Mouse (Mus musculus): Measurements from ENCODE around the gene Vsir. TPM values are rescaled to one million over a fixed set of nuclear protein-coding genes. Genes with fewer than 3 reads are reported as not detected.

The Vsir gene
- polyA plus RNA-seq, 1 experiment from 2014 or later: 1.9 TPM

GRCm38 (mm10) chr10:60373937-60374578 lies 27.4 kb downstream of the Vsir start:
- H3K27ac ChIP-seq (replicated peaks): peak overlapping the region; percentile 59
- no peak overlapping the region for H3K4me3 ChIP-seq
- H3K36me3 ChIP-seq: no peaks in the 10 kb centered on the region
- DNase-seq (ENCODE audit: low spot score): peak; percentile 28
- H3K9me3 ChIP-seq (replicated peaks): no peaks in the 10 kb centered on the region
- peaks cover 7% of the 10 kb centered on the region for H3K4me1 ChIP-seq
- no peaks in the 10 kb centered on the region for H3K27me3 ChIP-seq (ENCODE audit: low read depth, poor library complexity, severe bottlenecking)
- 69% methylated on average over 8 of the region's 8 CpGs for WGBS

GRCm38 (mm10) chr10:60376704-60377103 lies 30.1 kb downstream of the Vsir start:
- H3K4me1 ChIP-seq: peaks cover 7% of the 10 kb centered on the region
- no peak overlapping the region for H3K27ac ChIP-seq (replicated peaks)
- no peak for DNase-seq (ENCODE audit: low spot score)
- H3K27me3 ChIP-seq (ENCODE audit: low read depth, poor library complexity, severe bottlenecking): no peaks in the 10 kb centered on the region
- no peak overlapping the region for H3K4me3 ChIP-seq
- 91% methylated on average over 16 of the region's 16 CpGs for WGBS
- no peaks in the 10 kb centered on the region for H3K9me3 ChIP-seq (replicated peaks)
- no peaks in the 10 kb centered on the region for H3K36me3 ChIP-seq

DNA sequence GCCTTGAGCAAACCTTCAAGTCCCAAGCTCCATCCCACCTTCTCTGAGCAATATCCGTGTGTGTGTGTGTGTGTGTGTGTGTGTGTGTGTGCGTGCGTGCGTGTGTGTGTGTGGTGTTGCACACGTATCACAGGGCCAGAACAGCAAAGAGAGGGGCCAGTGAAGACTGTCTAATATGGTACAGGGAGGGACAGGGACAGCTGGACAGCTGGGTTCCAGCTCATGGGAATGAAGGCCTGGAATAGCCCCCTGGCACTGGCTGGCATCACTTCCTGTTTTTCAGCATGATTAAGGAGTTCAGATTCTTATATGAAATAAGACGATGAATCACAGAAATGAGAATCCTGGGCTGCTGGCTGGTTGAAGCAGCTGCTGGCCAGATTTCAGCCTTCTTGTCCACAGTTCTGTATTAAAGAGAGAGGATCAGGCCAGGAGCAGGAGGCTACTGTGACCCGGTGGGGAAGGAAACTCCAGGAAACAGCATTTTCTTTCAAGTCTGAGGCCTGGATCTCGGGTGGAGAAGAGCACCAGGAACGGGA lies 32.8 kb downstream of the Vsir start:
- Histone ChIP-seq H3K27me3 (ENCODE audit: low read depth, poor library complexity, severe bottlenecking) (no peaks in the 10 kb centered on the region), H3K36me3 (no peaks in the 10 kb centered on the region), H3K4me1 (no peaks in the 10 kb centered on the region), H3K4me3 (no peak overlapping the region), H3K27ac (replicated peaks) (no peak overlapping the region), H3K9me3 (replicated peaks) (no peaks in the 10 kb centered on the region)
- DNase-seq (ENCODE audit: low spot score): no peak
- 76% methylated on average over 9 of the region's 9 CpGs for WGBS

- H3K4me3 ChIP-seq: no peak overlapping the region
- no peaks in the 10 kb centered on the region for H3K9me3 ChIP-seq (replicated peaks)
- DNase-seq (ENCODE audit: low spot score): no peak
- H3K27ac ChIP-seq (replicated peaks): no peak overlapping the region
- H3K27me3 ChIP-seq (ENCODE audit: low read depth, poor library complexity, severe bottlenecking): no peaks in the 10 kb centered on the region
- no peaks in the 10 kb centered on the region for H3K36me3 ChIP-seq
- no peaks in the 10 kb centered on the region for H3K4me1 ChIP-seq
- 76% methylated on average over 3 of the region's 3 CpGs for WGBS
Observed at GRCm38 (mm10) chr10:60380229-60380628, 33.6 kb downstream of the Vsir start.

- DNase-seq (ENCODE audit: low spot score): no peak
- Histone ChIP-seq H3K4me3 (no peak overlapping the region), H3K4me1 (no peaks in the 10 kb centered on the region), H3K9me3 (replicated peaks) (no peaks in the 10 kb centered on the region), H3K27ac (replicated peaks) (no peak overlapping the region; the same call in 1 of the 2 replicates), H3K27me3 (ENCODE audit: low read depth, poor library complexity, severe bottlenecking) (no peaks in the 10 kb centered on the region), H3K36me3 (no peaks in the 10 kb centered on the region)
- 73% methylated on average over 10 of the region's 10 CpGs for WGBS
Observed at GRCm38 (mm10) chr10:60381142-60381925, 34.7 kb downstream of the Vsir start.

DNA sequence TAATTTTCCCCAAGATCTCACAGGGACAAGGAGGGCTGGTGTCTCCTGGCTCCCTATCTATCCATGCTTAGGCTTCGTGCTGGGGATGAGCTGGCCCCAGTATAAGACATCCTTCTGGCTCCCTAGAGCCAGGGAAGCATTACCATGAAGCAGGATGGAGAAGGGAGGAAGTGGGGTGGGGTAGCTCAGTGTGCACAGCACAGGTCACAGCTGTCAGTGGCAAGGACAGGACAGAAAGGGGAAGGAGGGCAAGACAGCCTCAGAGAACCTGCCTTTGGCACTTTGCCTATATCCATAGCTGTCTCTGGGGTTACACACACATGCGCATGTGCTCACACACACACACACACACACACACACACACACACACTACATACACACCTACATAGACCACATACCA lies 41.7 kb downstream of the Vsir start:
- 93% methylated on average over 2 of the region's 2 CpGs for WGBS
- Histone ChIP-seq H3K27ac (replicated peaks) (no peak overlapping the region), H3K36me3 (no peaks in the 10 kb centered on the region), H3K4me3 (no peak overlapping the region), H3K4me1 (peaks cover 22% of the 10 kb centered on the region), H3K27me3 (ENCODE audit: low read depth, poor library complexity, severe bottlenecking) (no peaks in the 10 kb centered on the region), H3K9me3 (replicated peaks) (no peaks in the 10 kb centered on the region)
- DNase-seq (ENCODE audit: low spot score): no peak

- no peak for DNase-seq (ENCODE audit: low spot score)
- 73% methylated on average over 9 of the region's 9 CpGs for WGBS
- peaks cover 22% of the 10 kb centered on the region for H3K4me1 ChIP-seq
- no peak overlapping the region for H3K4me3 ChIP-seq
- H3K27me3 ChIP-seq (ENCODE audit: low read depth, poor library complexity, severe bottlenecking): no peaks in the 10 kb centered on the region
- H3K9me3 ChIP-seq (replicated peaks): no peaks in the 10 kb centered on the region
- no peaks in the 10 kb centered on the region for H3K36me3 ChIP-seq
- H3K27ac ChIP-seq (replicated peaks): no peak overlapping the region
Observed at GRCm38 (mm10) chr10:60389447-60389865, 42.8 kb downstream of the Vsir start.

GRCm38 (mm10) chr10:60390177-60390903 lies 43.7 kb downstream of the Vsir start:
- no peak for DNase-seq (ENCODE audit: low spot score)
- Histone ChIP-seq H3K27me3 (ENCODE audit: low read depth, poor library complexity, severe bottlenecking) (no peaks in the 10 kb centered on the region), H3K27ac (replicated peaks) (peak overlapping the region; percentile 67), H3K9me3 (replicated peaks) (no peaks in the 10 kb centered on the region), H3K36me3 (no peaks in the 10 kb centered on the region), H3K4me1 (peaks cover 22% of the 10 kb centered on the region), H3K4me3 (no peak overlapping the region)
- WGBS: 32% methylated on average over 6 of the region's 6 CpGs

- Histone ChIP-seq H3K27me3 (ENCODE audit: low read depth, poor library complexity, severe bottlenecking) (no peaks in the 10 kb centered on the region), H3K4me3 (no peak overlapping the region), H3K27ac (replicated peaks) (peak overlapping the region; percentile 67), H3K9me3 (replicated peaks) (no peaks in the 10 kb centered on the region), H3K4me1 (peaks cover 22% of the 10 kb centered on the region), H3K36me3 (no peaks in the 10 kb centered on the region)
- DNase-seq (ENCODE audit: low spot score): no peak
- 69% methylated on average over 5 of the region's 5 CpGs for WGBS
Observed at GRCm38 (mm10) chr10:60390904-60391420, 44.3 kb downstream of the Vsir start.

DNA sequence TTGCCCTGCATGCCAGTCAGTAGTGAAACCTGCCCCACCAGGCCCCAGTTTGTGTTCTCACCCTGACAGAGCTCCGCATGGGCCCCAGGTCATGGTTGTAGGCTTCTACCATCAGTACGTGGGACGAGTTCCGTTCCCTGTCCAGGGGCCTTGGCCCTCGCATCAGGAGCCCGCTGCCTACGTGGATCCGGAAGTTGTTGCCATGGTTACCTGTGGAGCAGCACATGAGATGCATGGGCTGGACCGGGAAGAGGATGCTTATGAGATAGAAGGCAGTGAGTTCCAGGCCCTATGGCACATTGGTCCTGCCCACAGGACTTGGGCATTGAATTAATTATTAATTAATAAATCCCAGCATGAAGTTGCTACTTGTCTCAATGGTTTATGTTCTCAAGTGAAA lies 45.0 kb downstream of the Vsir start:
- Histone ChIP-seq H3K4me3 (no peak overlapping the region), H3K9me3 (replicated peaks) (no peaks in the 10 kb centered on the region), H3K27ac (replicated peaks) (no peak overlapping the region), H3K27me3 (ENCODE audit: low read depth, poor library complexity, severe bottlenecking) (no peaks in the 10 kb centered on the region), H3K36me3 (no peaks in the 10 kb centered on the region), H3K4me1 (peaks cover 22% of the 10 kb centered on the region)
- 88% methylated on average over 9 of the region's 9 CpGs for WGBS
- no peak for DNase-seq (ENCODE audit: low spot score)

GRCm38 (mm10) chr10:60394936-60395335 lies 48.3 kb downstream of the Vsir start:
- H3K27me3 ChIP-seq (ENCODE audit: low read depth, poor library complexity, severe bottlenecking): no peaks in the 10 kb centered on the region
- H3K9me3 ChIP-seq (replicated peaks): no peaks in the 10 kb centered on the region
- DNase-seq (ENCODE audit: low spot score): no peak
- peaks cover 28% of the 10 kb centered on the region for H3K4me1 ChIP-seq
- 93% methylated on average over 7 of the region's 7 CpGs for WGBS
- no peak overlapping the region for H3K4me3 ChIP-seq
- H3K27ac ChIP-seq (replicated peaks): no peak overlapping the region
- no peaks in the 10 kb centered on the region for H3K36me3 ChIP-seq

- WGBS: 82% methylated on average over 5 of the region's 5 CpGs
- no peak overlapping the region for H3K27ac ChIP-seq (replicated peaks)
- H3K4me1 ChIP-seq: peaks cover 28% of the 10 kb centered on the region
- no peaks in the 10 kb centered on the region for H3K27me3 ChIP-seq (ENCODE audit: low read depth, poor library complexity, severe bottlenecking)
- H3K36me3 ChIP-seq: no peaks in the 10 kb centered on the region
- no peak overlapping the region for H3K4me3 ChIP-seq
- no peaks in the 10 kb centered on the region for H3K9me3 ChIP-seq (replicated peaks)
- no peak for DNase-seq (ENCODE audit: low spot score)
Observed at GRCm38 (mm10) chr10:60395605-60396004, 49.0 kb downstream of the Vsir start.

Data from midbrain, embryonic 10.5 days (tissue).